Mouse (Mus musculus): ENCODE data around the gene Slc35f5. TPM values are rescaled to one million over a fixed set of nuclear protein-coding genes. Genes with fewer than 3 reads are reported as not detected.
A peak's percentile ranks its signal among the peaks of the same experiment; 100 is the strongest.

Slc35f5 gene
- total and polyA plus RNA-seq, 3 experiments = 5.8 to 7.0 TPM; not detected in 1

DNA sequence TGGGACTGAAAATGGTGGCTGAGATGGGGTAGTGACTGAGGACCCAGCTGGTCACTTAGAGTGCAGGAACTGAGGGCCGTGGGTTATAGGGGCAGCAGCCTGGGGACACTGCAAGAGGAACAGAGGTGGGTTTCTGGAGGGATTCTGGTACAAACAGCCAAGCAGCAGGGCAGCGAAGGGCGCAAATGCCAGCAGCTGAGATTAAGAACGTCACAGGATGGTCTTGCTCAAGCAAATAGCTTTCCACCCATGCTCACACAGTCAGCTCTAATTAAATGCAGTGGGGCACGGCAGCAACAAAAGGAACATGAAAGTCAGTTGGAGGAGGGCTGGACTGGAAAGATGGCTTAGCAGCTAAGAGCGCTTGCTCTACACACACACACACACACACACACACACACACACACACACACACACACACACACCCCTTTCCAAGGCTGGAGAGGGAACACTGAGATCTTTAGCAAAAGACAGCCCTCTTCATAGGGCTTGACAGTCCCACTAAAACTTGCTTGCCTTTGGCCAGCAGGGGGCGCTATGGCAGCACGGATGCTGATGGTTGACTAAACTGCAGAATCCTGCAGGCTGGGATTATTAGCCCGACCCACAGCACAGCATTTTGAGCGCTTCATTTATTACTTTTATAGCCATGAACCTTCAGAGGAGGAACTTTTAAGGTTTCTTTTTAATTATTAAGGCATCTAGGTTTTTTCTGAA is 46.9 kb downstream of the Slc35f5 start (continued):
- TF ChIP-seq CHD1 (IDR thresholded peaks at IDR 0.05; ENCODE audit: low read depth, low read length) (no peak), CTCF (IDR thresholded peaks at IDR 0.05 in 2 of 3, conservative IDR thresholded peaks at IDR 0.05 in 1 of 3; ENCODE audit: control insufficient read depth in 1 of 3, insufficient read depth in 1 of 3, low read depth in 2 of 3, low read length in 3 of 3, poor library complexity in 1 of 3, severe bottlenecking in 1 of 3) (peak; percentile 62 to 97 (median 90)), MXI1 (IDR thresholded peaks at IDR 0.05; ENCODE audit: low read depth, low read length) (no peak), BHLHE40 (IDR thresholded peaks at IDR 0.05; ENCODE audit: borderline replicate concordance, low read depth, low read length) (no peak), JUND (IDR thresholded peaks at IDR 0.05; ENCODE audit: low read depth, low read length) (no peak), MAFK (IDR thresholded peaks at IDR 0.05; ENCODE audit: borderline replicate concordance, low read depth, low read length) (no peak)

DNA sequence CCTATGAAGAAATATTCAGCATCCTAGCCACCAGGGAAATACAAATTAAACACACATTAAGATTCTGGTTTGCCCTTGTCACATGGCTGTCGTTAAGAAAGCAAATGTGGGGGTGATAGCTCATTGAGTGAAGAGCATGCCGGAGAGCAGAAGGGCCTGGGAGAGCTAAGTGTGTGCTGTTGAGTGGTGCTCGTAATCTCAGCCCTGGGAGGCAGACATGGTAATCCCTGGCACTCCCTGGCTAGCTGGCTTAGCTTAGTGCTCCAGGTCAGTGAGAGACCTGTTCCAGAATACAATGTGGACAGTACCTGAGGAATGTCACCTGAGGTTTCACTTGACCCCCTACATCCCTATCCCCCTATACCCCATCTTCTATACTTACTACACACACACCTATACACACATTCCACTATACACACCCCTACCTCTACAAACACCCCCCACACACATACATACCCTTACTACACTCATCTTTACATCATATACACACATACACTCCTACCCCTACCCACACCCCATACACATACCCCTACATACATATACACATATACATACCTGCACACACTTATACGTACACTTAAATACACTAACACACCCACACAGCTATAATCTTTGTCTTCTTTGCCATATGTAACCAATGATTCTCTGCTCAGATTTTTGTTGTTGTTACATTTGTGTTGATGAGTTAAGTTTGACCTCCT is 64.1 kb downstream of the Slc35f5 start:
- no peaks in the 10 kb centered on the region for H3K36me3 ChIP-seq (ENCODE audit: control insufficient read depth in 1 of 2, insufficient read depth in 2 of 2, low read length in 2 of 2)
- H3K4me1 ChIP-seq (ENCODE audit: control insufficient read depth in 1 of 2, insufficient read depth in 2 of 2, low read length in 2 of 2) = no peaks in the 10 kb centered on the region; a peak in 1 of 4 replicates
- no peaks in the 10 kb centered on the region for H3K9me3 ChIP-seq (replicated peaks; ENCODE audit: insufficient read depth, low read length)
- H3K27ac ChIP-seq (ENCODE audit: control insufficient read depth, low read depth, low read length) = no peak overlapping the region
- H3K27me3 ChIP-seq (ENCODE audit: control insufficient read depth in 1 of 2, insufficient read depth in 2 of 2, low read length in 2 of 2) = no peaks in the 10 kb centered on the region
- DNase-seq (ENCODE audit: low read depth, low spot score) = no peak
- H3K4me3 ChIP-seq (ENCODE audit: control insufficient read depth in 1 of 2, insufficient read depth in 1 of 2, low read depth in 2 of 2, low read length in 2 of 2) = no peak overlapping the region
- no peak for TF ChIP-seq TCF12 (IDR thresholded peaks at IDR 0.05; ENCODE audit: low read depth, low read length)
- no peak for TF ChIP-seq TAL1 (IDR thresholded peaks at IDR 0.05; ENCODE audit: low read length)
- TF ChIP-seq GATA1 (IDR thresholded peaks at IDR 0.05; ENCODE audit: low read depth, low read length) = no peak
- no peak for TF ChIP-seq GABPA (IDR thresholded peaks at IDR 0.05; ENCODE audit: low read depth, low read length)
- no peak for TF ChIP-seq EP300 (IDR thresholded peaks at IDR 0.05; ENCODE audit: low read depth in 1 of 2, low read length in 2 of 2)
- TF ChIP-seq BHLHE40 (IDR thresholded peaks at IDR 0.05; ENCODE audit: borderline replicate concordance, low read depth, low read length) = no peak
- no peak for TF ChIP-seq MEF2A (IDR thresholded peaks at IDR 0.05; ENCODE audit: extremely low read depth, insufficient replicate concordance, low read depth, low read length, poor library complexity, severe bottlenecking)
- no peak for TF ChIP-seq POLR2AphosphoS5 (IDR thresholded peaks at IDR 0.05; ENCODE audit: borderline replicate concordance, low read depth, low read length)
- no peak for TF ChIP-seq ETS1 (IDR thresholded peaks at IDR 0.05; ENCODE audit: low read depth, low read length)
- no peak for TF ChIP-seq MYC (IDR thresholded peaks at IDR 0.05; ENCODE audit: low read depth, low read length)
- TF ChIP-seq POLR2AphosphoS2 (IDR thresholded peaks at IDR 0.05; ENCODE audit: low read length) = no peak
- no peak for TF ChIP-seq ZNF384 (IDR thresholded peaks at IDR 0.05; ENCODE audit: low read depth, low read length)
- TF ChIP-seq CHD1 (IDR thresholded peaks at IDR 0.05; ENCODE audit: low read depth, low read length) = no peak
- TF ChIP-seq MYB (IDR thresholded peaks at IDR 0.05; ENCODE audit: low read depth, low read length) = no peak
- TF ChIP-seq ZC3H11A (IDR thresholded peaks at IDR 0.05; ENCODE audit: low read depth, low read length) = no peak
- H3K9ac ChIP-seq (ENCODE audit: control insufficient read depth, low read depth, low read length, poor library complexity, severe bottlenecking) = no peak overlapping the region
- H3K79me2 ChIP-seq (ENCODE audit: control insufficient read depth, insufficient read depth, low read length, poor library complexity) = no peaks in the 10 kb centered on the region
